Mouse (Mus musculus): ENCODE results near the gene Scgb1a1. TPM values are rescaled to one million over a fixed set of nuclear protein-coding genes. Genes with fewer than 3 reads are reported as not detected.
A peak's percentile ranks its signal among the peaks of the same experiment; 100 is the strongest.

Scgb1a1 gene
- polyA plus RNA-seq, 1 experiment from 2014 or later = not detected

GRCm38 (mm10) chr19:9047946-9048387 is 39.8 kb downstream of the Scgb1a1 start:
- Histone ChIP-seq H3K27me3 (ENCODE audit: insufficient read depth, low read length) (no peaks in the 10 kb centered on the region), H3K4me1 (replicated peaks; ENCODE audit: insufficient read depth, low read length) (peaks cover 6% of the 10 kb centered on the region), H3K27ac (no peak overlapping the region), H3K4me3 (replicated peaks; ENCODE audit: low read depth, low read length) (no peak overlapping the region), H3K9me3 (replicated peaks; ENCODE audit: low read length) (no peaks in the 10 kb centered on the region), H3K36me3 (ENCODE audit: insufficient read depth, low read length) (no peaks in the 10 kb centered on the region), H3K4me2 (ENCODE audit: low read length) (no peak overlapping the region), H3K9ac (ENCODE audit: low read depth, low read length) (no peak overlapping the region)
- WGBS = 34% methylated on average over 1 of the region's 1 CpGs
- no peak for ATAC-seq (replicated peaks; ENCODE audit: low FRiP score, low read depth)
- no peak for TF ChIP-seq CTCF (IDR thresholded peaks at IDR 0.05; ENCODE audit: low read depth)
- peak; percentile 71 for DNase-seq (ENCODE audit: low spot score)

GRCm38 (mm10) chr19:9047207-9047945 is 40.4 kb downstream of the Scgb1a1 start:
- Histone ChIP-seq H3K4me1 (replicated peaks; ENCODE audit: insufficient read depth, low read length) (peaks cover 6% of the 10 kb centered on the region), H3K27me3 (ENCODE audit: insufficient read depth, low read length) (no peaks in the 10 kb centered on the region), H3K36me3 (ENCODE audit: insufficient read depth, low read length) (no peaks in the 10 kb centered on the region), H3K9ac (ENCODE audit: low read depth, low read length) (no peak overlapping the region), H3K4me2 (ENCODE audit: low read length) (no peak overlapping the region), H3K9me3 (replicated peaks; ENCODE audit: low read length) (no peaks in the 10 kb centered on the region), H3K4me3 (replicated peaks; ENCODE audit: low read depth, low read length) (no peak overlapping the region), H3K27ac (no peak overlapping the region)
- ATAC-seq (replicated peaks; ENCODE audit: low FRiP score, low read depth) = no peak
- 79% methylated on average over 7 of the region's 7 CpGs for WGBS
- no peak for TF ChIP-seq CTCF (IDR thresholded peaks at IDR 0.05; ENCODE audit: low read depth)
- no peak for DNase-seq (ENCODE audit: low spot score)

GRCm38 (mm10) chr19:9044291-9044690 is 43.5 kb downstream of the Scgb1a1 start:
- Histone ChIP-seq H3K36me3 (ENCODE audit: insufficient read depth, low read length) (no peaks in the 10 kb centered on the region), H3K4me3 (replicated peaks; ENCODE audit: low read depth, low read length) (no peak overlapping the region), H3K4me1 (replicated peaks; ENCODE audit: insufficient read depth, low read length) (peaks cover 6% of the 10 kb centered on the region), H3K4me2 (ENCODE audit: low read length) (no peak overlapping the region), H3K27ac (no peak overlapping the region), H3K27me3 (ENCODE audit: insufficient read depth, low read length) (no peaks in the 10 kb centered on the region), H3K9ac (ENCODE audit: low read depth, low read length) (no peak overlapping the region), H3K9me3 (replicated peaks; ENCODE audit: low read length) (no peaks in the 10 kb centered on the region)
- DNase-seq (ENCODE audit: low spot score) = no peak
- WGBS = 64% methylated on average over 4 of the region's 4 CpGs
- no peak for ATAC-seq (replicated peaks; ENCODE audit: low FRiP score, low read depth)
- no peak for TF ChIP-seq CTCF (IDR thresholded peaks at IDR 0.05; ENCODE audit: low read depth)

- Histone ChIP-seq H3K4me2 (ENCODE audit: low read length) (no peak overlapping the region), H3K9ac (ENCODE audit: low read depth, low read length) (no peak overlapping the region), H3K9me3 (replicated peaks; ENCODE audit: low read length) (no peaks in the 10 kb centered on the region), H3K27me3 (ENCODE audit: insufficient read depth, low read length) (no peaks in the 10 kb centered on the region), H3K27ac (no peak overlapping the region), H3K4me3 (replicated peaks; ENCODE audit: low read depth, low read length) (no peak overlapping the region), H3K4me1 (replicated peaks; ENCODE audit: insufficient read depth, low read length) (peaks cover 6% of the 10 kb centered on the region), H3K36me3 (ENCODE audit: insufficient read depth, low read length) (no peaks in the 10 kb centered on the region)
- TF ChIP-seq CTCF (IDR thresholded peaks at IDR 0.05; ENCODE audit: low read depth) = no peak
- DNase-seq (ENCODE audit: low spot score) = no peak
- 92% methylated on average over 1 of the region's 1 CpGs for WGBS
- no peak for ATAC-seq (replicated peaks; ENCODE audit: low FRiP score, low read depth)
These were observed 44.6 kb downstream of the Scgb1a1 start for GRCm38 (mm10) chr19:9043123-9043522.

GRCm38 (mm10) chr19:9041074-9041473 is 46.7 kb downstream of the Scgb1a1 start:
- no peak overlapping the region for H3K4me2 ChIP-seq (ENCODE audit: low read length)
- no peak for DNase-seq (ENCODE audit: low spot score)
- H3K4me3 ChIP-seq (replicated peaks; ENCODE audit: low read depth, low read length) = no peak overlapping the region
- ATAC-seq (replicated peaks; ENCODE audit: low FRiP score, low read depth) = no peak
- no peaks in the 10 kb centered on the region for H3K9me3 ChIP-seq (replicated peaks; ENCODE audit: low read length)
- H3K4me1 ChIP-seq (replicated peaks; ENCODE audit: insufficient read depth, low read length) = no peaks in the 10 kb centered on the region
- no peaks in the 10 kb centered on the region for H3K27me3 ChIP-seq (ENCODE audit: insufficient read depth, low read length)
- H3K9ac ChIP-seq (ENCODE audit: low read depth, low read length) = no peak overlapping the region
- no peak for TF ChIP-seq CTCF (IDR thresholded peaks at IDR 0.05; ENCODE audit: low read depth)
- no peak overlapping the region for H3K27ac ChIP-seq
- no peaks in the 10 kb centered on the region for H3K36me3 ChIP-seq (ENCODE audit: insufficient read depth, low read length)

- Histone ChIP-seq H3K9me3 (replicated peaks; ENCODE audit: low read length) (no peaks in the 10 kb centered on the region), H3K4me1 (replicated peaks; ENCODE audit: insufficient read depth, low read length) (no peaks in the 10 kb centered on the region), H3K27ac (no peak overlapping the region), H3K27me3 (ENCODE audit: insufficient read depth, low read length) (no peaks in the 10 kb centered on the region), H3K36me3 (ENCODE audit: insufficient read depth, low read length) (no peaks in the 10 kb centered on the region), H3K4me3 (replicated peaks; ENCODE audit: low read depth, low read length) (no peak overlapping the region), H3K4me2 (ENCODE audit: low read length) (no peak overlapping the region), H3K9ac (ENCODE audit: low read depth, low read length) (no peak overlapping the region)
- no peak for TF ChIP-seq CTCF (IDR thresholded peaks at IDR 0.05; ENCODE audit: low read depth)
- WGBS = 85% methylated on average over 6 of the region's 6 CpGs
- ATAC-seq (replicated peaks; ENCODE audit: low FRiP score, low read depth) = no peak
- DNase-seq (ENCODE audit: low spot score) = no peak
These were observed 47.1 kb downstream of the Scgb1a1 start for GRCm38 (mm10) chr19:9040649-9041048.

GRCm38 (mm10) chr19:9039928-9040327 is 47.8 kb downstream of the Scgb1a1 start:
- WGBS = 33% methylated on average over 7 of the region's 7 CpGs
- Histone ChIP-seq H3K27ac (no peak overlapping the region), H3K4me3 (replicated peaks; ENCODE audit: low read depth, low read length) (no peak overlapping the region), H3K4me1 (replicated peaks; ENCODE audit: insufficient read depth, low read length) (no peaks in the 10 kb centered on the region), H3K27me3 (ENCODE audit: insufficient read depth, low read length) (no peaks in the 10 kb centered on the region), H3K4me2 (ENCODE audit: low read length) (no peak overlapping the region), H3K36me3 (ENCODE audit: insufficient read depth, low read length) (no peaks in the 10 kb centered on the region), H3K9ac (ENCODE audit: low read depth, low read length) (no peak overlapping the region), H3K9me3 (replicated peaks; ENCODE audit: low read length) (no peaks in the 10 kb centered on the region)
- no peak for TF ChIP-seq CTCF (IDR thresholded peaks at IDR 0.05; ENCODE audit: low read depth)
- DNase-seq (ENCODE audit: low spot score) (no peak), ATAC-seq (replicated peaks; ENCODE audit: low FRiP score, low read depth) (no peak)

Data from kidney, postnatal 0 days (tissue).